Mouse (Mus musculus) left cerebral cortex, postnatal 4 days (tissue): ENCODE results near the gene 1190005I06Rik. TPM values are rescaled to one million over a fixed set of nuclear protein-coding genes. Genes with fewer than 3 reads are reported as not detected.

Source experiments
- DNase-seq: peaks from one replicate; pipeline ENCODE4 v3.0.0-alpha.2; 2022
- intact Hi-C: fragments of 180-260 bp; cut with DNase I; formaldehyde crosslinking; loops from one replicate; pipeline ENCODE4 v1.15.1; 2025
- total RNA-seq, 2 experiments: library from RNA; stranded (reverse); gene quantifications; 2 replicates each; pipeline ENCODE4 v1.2.3; 2021

The 1190005I06Rik gene
- total RNA-seq, 2 experiments from 2014 or later, result 6.2 to 10.3 TPM

DNA sequence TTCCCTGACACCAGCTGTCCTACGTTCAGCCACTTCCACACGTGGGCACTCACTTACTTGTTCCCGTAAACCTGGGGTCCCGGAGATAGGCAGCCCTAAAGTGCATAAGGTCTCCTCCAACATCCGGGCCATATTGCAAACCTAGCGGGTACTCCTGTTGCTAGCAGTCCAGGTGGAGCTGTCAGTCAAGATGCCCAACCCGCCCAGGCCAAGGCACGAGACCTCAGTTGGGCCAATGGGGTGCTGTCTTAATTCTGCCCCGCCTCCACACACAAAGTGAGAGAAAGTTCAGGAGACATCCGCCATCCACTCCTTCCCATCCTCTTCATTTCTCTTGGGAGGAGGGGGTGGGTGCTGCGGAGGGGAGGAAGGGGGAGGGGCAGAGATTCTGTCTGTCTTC is 21.0 kb downstream of the 1190005I06Rik start:
- no peak for DNase-seq
- intact Hi-C loops, result no loop called here

GRCm38 (mm10) chr8:120623608-120624007 is 23.8 kb downstream of the 1190005I06Rik start:
- DNase-seq, result no peak
- intact Hi-C loops, result no loop called here

DNA sequence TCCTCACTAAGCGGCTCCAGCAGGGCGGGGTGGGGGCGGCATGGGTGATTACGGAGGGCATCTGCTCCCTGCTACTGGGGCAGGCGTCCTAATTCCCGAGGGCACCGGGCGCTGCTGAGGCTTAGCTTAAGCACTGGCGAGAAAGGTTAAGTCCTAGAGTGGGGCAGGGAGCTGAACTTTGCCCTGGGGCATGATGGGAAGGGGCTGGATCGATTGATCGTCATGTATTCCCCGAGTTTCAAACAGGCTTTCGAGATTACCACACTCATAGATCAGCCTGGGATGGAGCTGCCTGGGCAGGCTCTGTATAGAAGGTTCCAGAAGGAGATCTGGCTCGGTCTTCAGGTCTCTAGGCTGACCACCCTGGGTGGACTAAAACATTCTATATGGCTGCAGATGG is 25.3 kb downstream of the 1190005I06Rik start:
- no peak for DNase-seq
- intact Hi-C loops, result no loop called here

GRCm38 (mm10) chr8:120620441-120620840 is 27.0 kb downstream of the 1190005I06Rik start:
- intact Hi-C loops, result no loop called here
- DNase-seq, result no peak

DNA sequence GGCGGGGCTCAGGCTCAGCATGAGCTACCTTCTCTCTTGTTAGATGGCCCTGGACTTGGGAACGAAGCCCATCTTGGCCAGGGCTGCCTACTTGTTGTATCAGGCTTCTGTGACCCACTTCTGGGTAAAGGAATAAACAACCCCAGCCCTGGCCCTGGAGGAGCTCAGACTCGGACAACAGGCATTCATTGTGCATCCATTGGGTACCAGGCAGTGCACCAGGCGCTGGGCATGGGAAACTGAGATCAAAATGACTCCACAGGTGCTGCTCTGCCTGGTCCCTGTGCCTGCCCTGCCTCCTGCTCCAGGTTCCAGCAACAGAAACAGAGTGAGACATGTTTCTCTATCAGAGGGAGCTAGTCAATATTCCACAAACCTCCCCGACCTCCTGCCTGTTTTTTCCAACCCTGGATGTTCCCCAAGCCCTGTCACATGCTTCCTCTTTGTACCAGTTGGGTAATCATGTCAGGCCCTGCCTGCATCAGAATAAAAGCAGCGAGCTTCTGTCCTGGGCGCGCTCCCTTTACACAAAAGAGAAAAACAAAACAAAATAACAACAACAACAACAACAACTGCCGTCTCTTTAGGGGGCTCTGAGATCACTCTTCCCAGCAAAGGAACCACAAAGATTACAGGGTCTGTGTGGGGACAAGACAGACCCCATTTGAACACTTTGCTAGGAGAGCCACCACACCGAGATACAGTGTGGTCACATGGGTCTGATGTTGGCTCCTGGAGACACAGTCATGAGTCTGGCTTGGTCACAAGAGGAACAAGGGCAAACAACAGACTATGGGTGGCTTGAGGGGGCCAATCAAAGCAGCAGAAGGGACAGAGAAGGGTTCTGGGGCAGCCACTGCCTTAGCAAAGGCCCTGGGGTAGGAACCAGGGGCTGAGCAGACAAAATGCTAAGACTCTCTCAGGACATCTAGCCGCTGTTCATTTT is 27.9 kb downstream of the 1190005I06Rik start:
- intact Hi-C loops, result no loop called here
- DNase-seq, result no peak

DNA sequence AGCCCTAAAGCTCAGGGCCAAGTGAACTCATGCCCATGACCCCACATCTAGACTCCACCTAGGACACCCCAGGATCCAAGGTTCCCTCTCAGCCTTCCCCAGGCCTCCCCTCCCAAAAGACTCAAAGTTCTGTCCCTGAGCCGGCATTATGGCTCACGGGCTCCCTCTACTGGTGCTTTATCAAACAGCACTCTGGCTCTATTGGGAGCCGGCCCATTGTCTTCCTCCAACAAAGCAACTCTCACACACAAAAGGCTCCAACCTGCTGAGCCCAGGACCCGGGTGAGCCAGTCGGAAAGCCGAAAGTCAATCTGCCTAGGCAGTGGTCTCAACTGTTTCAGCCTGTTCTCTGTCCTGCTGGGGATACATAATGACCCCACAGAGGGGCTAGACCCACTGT is 29.3 kb downstream of the 1190005I06Rik start:
- DNase-seq, result peak; percentile 73
- intact Hi-C loops, result no loop called here

- intact Hi-C loops, result no loop called here
- DNase-seq, result no peak
Observed at GRCm38 (mm10) chr8:120616663-120617626, 30.5 kb downstream of the 1190005I06Rik start.

- no peak for DNase-seq
- intact Hi-C loops, result loop anchor here (5.0 kb wide), 1 partner anchor 332 kb away; no protein-coding TSS in a partner anchor
Observed at GRCm38 (mm10) chr8:120614491-120614890, 32.9 kb downstream of the 1190005I06Rik start.

GRCm38 (mm10) chr8:120610824-120611223 is 36.6 kb downstream of the 1190005I06Rik start:
- no peak for DNase-seq
- intact Hi-C loops, result loop anchor here (5.0 kb wide), 1 partner anchor 329 kb away; no protein-coding TSS in a partner anchor

DNA sequence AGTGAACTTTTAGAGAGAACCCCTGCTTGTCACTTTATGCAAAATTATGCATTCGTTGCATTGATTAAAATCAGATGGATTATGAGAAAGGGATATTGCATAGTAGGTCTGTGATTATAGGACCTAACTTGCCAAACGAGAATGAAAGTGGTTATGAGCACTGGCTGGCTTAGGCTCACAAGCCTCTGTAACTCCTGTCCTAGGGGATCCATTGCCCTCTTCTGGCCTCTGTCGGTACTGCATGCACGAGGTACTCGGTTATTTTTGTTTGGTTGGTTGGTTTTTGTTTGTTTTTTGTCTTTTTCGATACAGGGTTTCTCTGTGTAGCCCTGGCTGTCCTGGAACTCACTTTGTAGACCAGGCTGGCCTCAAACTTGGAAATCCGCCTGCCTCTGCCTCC is 39.5 kb downstream of the 1190005I06Rik start:
- DNase-seq, result peak; percentile 85
- intact Hi-C loops, result loop anchor here (5.0 kb wide), 1 partner anchor 421 kb away; no protein-coding TSS in a partner anchor

DNA sequence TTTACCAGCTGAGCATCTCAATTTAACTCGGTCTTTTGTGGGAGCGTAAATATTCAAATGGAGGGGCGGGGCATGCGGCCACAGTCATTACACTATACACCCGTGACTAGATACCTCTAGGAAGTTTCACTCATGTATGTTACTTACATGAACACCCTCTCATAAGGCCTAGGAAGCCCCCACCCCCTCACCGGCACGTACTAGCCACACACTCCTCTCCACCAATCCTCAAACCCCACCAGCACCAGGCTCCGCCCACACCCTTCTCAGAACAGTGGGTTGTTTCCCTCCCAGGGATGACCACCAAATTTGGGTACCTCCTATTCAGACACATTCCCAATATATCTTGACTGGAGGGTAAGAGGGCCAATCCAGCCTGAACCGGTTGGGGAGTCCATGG is 40.0 kb downstream of the 1190005I06Rik start:
- DNase-seq, result no peak
- intact Hi-C loops, result loop anchor here (5.0 kb wide), 1 partner anchor 420 kb away; no protein-coding TSS in a partner anchor

DNA sequence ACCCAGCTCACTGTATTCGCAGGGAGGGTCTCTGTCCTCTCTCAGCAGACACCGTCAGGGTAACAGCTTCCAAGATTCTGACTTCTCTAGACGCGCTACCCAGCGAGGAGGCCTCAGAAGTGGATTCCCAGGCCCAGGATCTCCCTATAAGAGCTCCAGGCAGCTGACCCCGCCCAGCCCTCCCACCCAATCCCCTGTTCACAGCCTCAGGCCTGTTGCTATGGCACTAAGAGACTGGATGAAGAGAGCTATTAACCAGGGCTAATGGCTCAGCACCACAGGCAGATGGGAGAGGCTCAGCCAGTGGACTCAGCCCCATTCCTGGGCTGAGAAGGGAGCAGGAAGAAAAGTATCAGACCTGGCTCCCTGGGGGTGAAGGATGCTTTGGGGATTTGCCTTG is 44.8 kb downstream of the 1190005I06Rik start:
- intact Hi-C loops, result no loop called here
- no peak for DNase-seq

DNA sequence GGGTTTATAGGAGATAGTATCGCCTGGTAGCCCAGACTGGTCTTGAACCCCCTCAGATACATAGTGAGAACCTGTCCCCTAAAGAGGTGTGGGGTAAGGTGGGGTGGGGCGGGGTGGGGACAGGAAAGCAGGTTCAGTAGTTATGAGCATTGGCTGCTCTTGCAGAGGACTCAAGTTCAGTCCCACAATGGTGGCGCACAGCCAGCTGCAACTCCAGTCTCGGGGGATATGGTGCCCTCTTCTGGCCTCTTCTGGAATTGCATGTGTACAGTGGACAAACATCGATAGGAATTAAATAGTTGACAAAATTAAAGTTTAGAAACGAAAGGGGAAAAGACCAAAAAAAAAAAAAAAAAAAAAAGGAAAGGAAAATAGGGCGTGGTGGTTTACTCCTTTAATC is 47.9 kb downstream of the 1190005I06Rik start:
- DNase-seq, result peak; percentile 86
- intact Hi-C loops, result loop anchor here (5.0 kb wide), 1 partner anchor 422 kb away; the partner anchor contains the start of gene Fam92b

- peak; percentile 86 for DNase-seq
- intact Hi-C loops, result loop anchor here (5.0 kb wide), 1 partner anchor 421 kb away; the partner anchor contains the start of gene Fam92b
Observed at GRCm38 (mm10) chr8:120598579-120598978, 48.9 kb downstream of the 1190005I06Rik start.

DNA sequence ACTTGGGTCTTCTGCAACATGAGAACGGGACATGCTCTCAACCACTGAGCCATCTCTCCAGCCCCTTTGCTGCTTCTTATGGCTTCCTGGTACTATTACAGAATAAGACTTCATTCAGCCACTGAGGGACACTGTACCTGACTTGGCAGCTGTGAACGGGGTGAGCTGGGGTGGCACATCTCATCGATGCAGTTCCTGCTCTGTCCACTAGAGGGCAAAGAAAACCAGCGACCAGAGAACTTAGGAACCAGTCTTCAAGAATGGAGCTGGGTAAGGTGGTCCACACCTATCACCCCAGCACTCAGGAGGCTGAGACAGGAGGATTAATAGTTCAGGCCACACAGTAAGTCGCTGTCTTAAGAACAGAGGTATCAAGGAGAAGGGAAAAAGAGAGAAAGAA is 51.5 kb downstream of the 1190005I06Rik start:
- peak; percentile 66 for DNase-seq
- intact Hi-C loops, result loop anchor here (5.0 kb wide), 1 partner anchor 419 kb away; the partner anchor contains the start of gene Fam92b

- DNase-seq, result no peak
- intact Hi-C loops, result no loop called here
Observed at GRCm38 (mm10) chr8:120594571-120594970, 52.9 kb downstream of the 1190005I06Rik start.

GRCm38 (mm10) chr8:120591587-120592292 is 55.7 kb downstream of the 1190005I06Rik start:
- intact Hi-C loops, result no loop called here
- peak; percentile 52 for DNase-seq

DNA sequence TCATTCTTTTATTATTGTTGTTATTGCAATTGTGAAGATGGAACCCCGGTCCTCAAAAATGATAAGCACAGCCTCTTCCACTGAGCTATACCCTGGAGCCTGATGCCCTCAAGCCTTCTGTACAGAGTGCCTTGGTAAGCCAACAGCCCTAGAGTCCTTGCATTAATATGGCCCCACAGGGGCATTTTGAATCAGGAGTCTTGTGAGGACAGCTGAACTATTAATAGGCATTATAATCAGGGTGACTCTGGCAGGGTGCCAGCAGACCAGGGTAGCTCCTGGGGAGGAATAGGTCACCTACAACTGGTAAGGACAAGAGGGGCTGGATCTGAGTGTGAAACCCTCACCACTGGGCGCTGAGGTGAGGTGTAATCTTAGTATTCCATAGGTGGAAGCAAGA is 57.5 kb downstream of the 1190005I06Rik start:
- intact Hi-C loops, result no loop called here
- peak; percentile 53 for DNase-seq

DNA sequence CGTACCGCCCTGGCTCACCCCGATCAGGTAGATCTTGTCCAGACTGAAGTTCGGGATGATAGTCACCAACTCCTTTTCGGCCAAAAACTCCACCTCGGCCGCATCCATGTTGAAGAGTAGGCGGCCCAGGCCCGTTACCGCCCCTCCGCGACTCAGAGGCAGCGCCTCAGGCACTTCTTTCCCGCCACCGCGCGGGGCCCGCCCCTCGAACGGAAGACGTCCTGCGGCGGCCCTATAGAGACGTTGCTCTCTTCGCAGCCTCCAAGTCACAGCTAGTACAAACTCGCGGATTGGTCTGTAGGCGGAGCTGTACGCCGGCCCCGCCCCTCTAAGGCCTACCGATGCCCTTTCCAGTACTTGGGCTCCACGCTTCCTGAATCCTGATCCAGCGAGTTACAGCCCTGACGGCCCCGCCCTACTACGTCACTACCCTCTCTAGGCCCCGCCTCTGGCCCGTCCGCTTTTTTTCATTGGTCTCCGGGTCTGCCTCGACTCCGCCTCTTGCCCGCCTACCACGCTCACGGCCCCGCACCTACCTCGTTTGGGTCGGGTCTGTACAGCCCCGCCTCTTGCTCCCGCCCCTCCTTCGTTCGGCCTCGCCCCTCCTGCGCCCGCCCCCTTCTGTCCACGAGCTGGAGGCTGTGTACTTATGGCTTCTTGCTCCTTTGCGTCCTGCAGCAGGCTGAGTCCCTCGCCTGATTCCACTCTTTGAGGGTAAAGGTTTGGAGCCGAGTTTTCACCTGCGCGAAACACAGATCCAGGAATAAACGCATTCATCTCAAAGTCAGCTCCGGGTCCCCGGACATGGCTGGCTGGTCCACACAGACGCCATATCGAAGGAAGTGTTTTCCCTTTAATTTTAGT is 58.3 kb downstream of the 1190005I06Rik start, which contains the start of gene Gins2:
Gins2 (minus strand) TSS at position 397 of the 864 bp plus-strand sequence.
- intact Hi-C loops, result no loop called here
- peak; percentile 99 for DNase-seq
